Mouse (Mus musculus) stomach, embryonic 16.5 days (tissue): Measurements from ENCODE around the gene 2310002L09Rik. TPM values are rescaled to one million over a fixed set of nuclear protein-coding genes. Genes with fewer than 3 reads are reported as not detected.
"Not testable (repeated sequence)": the region's sequence is repeated elsewhere in the genome, so short reads cannot be mapped to it uniquely, and the experiment has no call there.

Experiments used
- ATAC-seq: fragments of 200-750 bp; cut with Nextera tagmentation; 2 replicates; pipeline ENCODE4 v1.8.0; 2017; ENCODE audit warnings: moderate number of reproducible peaks, moderate TSS enrichment; ENCODE audit not compliant: insufficient read depth, low FRiP score
- H3K27ac ChIP-seq: fragments of 300-500 bp; sonication (generic); 2 replicates; pipeline ENCODE4 v1.5.1; 2014; ENCODE audit warnings: low read length
- H3K27me3 ChIP-seq: fragments of 300-500 bp; sonication (generic); 2 replicates; pipeline ENCODE4 v1.6.1; 2014; ENCODE audit warnings: low read length, control low read depth, mixed read lengths; ENCODE audit not compliant: control insufficient read depth, insufficient read depth
- H3K36me3 ChIP-seq: fragments of 300-500 bp; sonication (generic); 2 replicates; pipeline ENCODE4 v1.6.1; 2014; ENCODE audit warnings: low read length; ENCODE audit not compliant: control insufficient read depth, insufficient read depth
- H3K4me1 ChIP-seq: fragments of 300-500 bp; sonication (generic); 2 replicates; pipeline ENCODE4 v1.6.1; 2014; ENCODE audit warnings: low read length, control low read depth, mixed read lengths; ENCODE audit not compliant: control insufficient read depth, insufficient read depth
- H3K4me2 ChIP-seq: fragments of 300-500 bp; sonication (generic); 2 replicates; pipeline ENCODE4 v1.6.1; 2014; ENCODE audit warnings: low read depth, low read length, mixed read lengths
- H3K4me3 ChIP-seq: fragments of 300-500 bp; sonication (generic); replicated peaks from 2 replicates; pipeline ENCODE4 v1.5.1; 2014; ENCODE audit warnings: mild to moderate bottlenecking, low read length
- H3K9ac ChIP-seq: fragments of 300-500 bp; sonication (generic); 2 replicates; pipeline ENCODE4 v1.6.1; 2014; ENCODE audit warnings: low read length
- H3K9me3 ChIP-seq: fragments of 300-500 bp; sonication (generic); replicated peaks from 2 replicates; pipeline ENCODE4 v1.6.1; 2016; ENCODE audit warnings: low read length, control low read depth; ENCODE audit not compliant: control insufficient read depth
- WGBS: fragments of 180-500 bp; shearing (Covaris S2); extraction: QIAGEN DNeasy Blood & Tissue Kit; methylation state at CpG from one replicate; pipeline ENCODE4 v1.1.7; 2014; 5-methylcytosine and 5-hydroxymethylcytosine counted together
- polyA plus RNA-seq: library from polyadenylated mRNA; unstranded; fragments of >200 nt; fragmentation: Nextera tagmentation; extraction: Ambion mirVana; gene quantifications from 2 replicates; pipeline ENCODE4 v1.2.1, GENCODE M21; 2015

Gene 2310002L09Rik
- 5.3 TPM in 1 of 2 replicates, not detected in the other for polyA plus RNA-seq

- Histone ChIP-seq H3K4me2 (no peak within 1 kb of the TSS), H3K4me1 (no peaks in the 10 kb centered on the region), H3K36me3 (no peaks in the 10 kb centered on the region), H3K4me3 (no peak within 1 kb of the TSS), H3K9ac (no peak within 1 kb of the TSS), H3K9me3 (no peaks in the 10 kb centered on the region), H3K27me3 (no peaks in the 10 kb centered on the region), H3K27ac (no peak within 1 kb of the TSS)
- ATAC-seq: no peak
- 82% methylated on average over 8 of the region's 8 CpGs for WGBS
Measured at GRCm38 (mm10) chr4:73950375-73950896, at the start of gene 2310002L09Rik. TSS of gene 2310002L09Rik (minus strand) at chr4:73950846.

GRCm38 (mm10) chr4:73980454-73980853 is 29.8 kb upstream of the 2310002L09Rik start:
- WGBS: 74% methylated on average over 3 of the region's 3 CpGs
- no peaks in the 10 kb centered on the region for H3K9me3 ChIP-seq

DNA sequence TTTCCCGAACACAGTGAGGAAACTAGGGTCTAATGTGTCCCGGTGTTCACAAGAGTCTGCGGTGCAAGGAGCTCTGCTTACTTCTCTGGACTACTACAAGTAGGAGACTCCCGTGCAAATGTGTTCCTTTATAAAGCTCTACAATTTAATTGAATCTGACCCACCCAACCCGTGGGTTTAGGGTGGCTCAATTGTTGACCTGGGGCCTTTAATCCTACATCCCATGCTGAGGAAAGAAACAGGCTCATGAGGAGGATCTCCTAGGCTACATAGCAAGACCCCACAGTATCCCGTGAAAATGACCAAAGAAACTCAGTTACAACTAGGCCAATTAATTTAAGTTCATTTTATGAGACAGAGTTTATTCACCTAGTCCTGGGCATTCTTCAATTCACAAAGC is 30.0 kb downstream of the 2310002L09Rik start, which contains the start of gene Gm11756:
Gene Gm11756 (minus strand): TSS at position 101 of the 400 bp plus-strand sequence.
- not testable (repeated sequence) for H3K36me3 ChIP-seq

More at GRCm38 (mm10) chr4:73980454-73980853, 29.8 kb upstream of the 2310002L09Rik start:
- no peak overlapping the region for H3K4me2 ChIP-seq
- H3K4me3 ChIP-seq: no peak overlapping the region
- H3K9ac ChIP-seq: no peak overlapping the region
- H3K27me3 ChIP-seq: no peaks in the 10 kb centered on the region
- no peak for ATAC-seq
- no peaks in the 10 kb centered on the region for H3K4me1 ChIP-seq
- H3K36me3 ChIP-seq: no peaks in the 10 kb centered on the region
- no peak overlapping the region for H3K27ac ChIP-seq

GRCm38 (mm10) chr4:73905853-73906252 is 44.8 kb downstream of the 2310002L09Rik start, which contains the start of gene Gm13871:
TSS of gene Gm13871 (minus strand) at chr4:73905953.
- not testable (repeated sequence) for ATAC-seq, H3K4me2 ChIP-seq, H3K9ac ChIP-seq, H3K27ac ChIP-seq, H3K36me3 ChIP-seq, H3K4me1 ChIP-seq, H3K27me3 ChIP-seq, H3K9me3 ChIP-seq, H3K4me3 ChIP-seq
- WGBS: no CpG with 5 or more reads among the region's 4 CpGs

More for the DNA sequence above, 30.0 kb downstream of the 2310002L09Rik start, which contains the start of gene Gm11756:
- H3K9me3 ChIP-seq, H3K27me3 ChIP-seq, H3K4me1 ChIP-seq, ATAC-seq, H3K27ac ChIP-seq, H3K9ac ChIP-seq, H3K4me2 ChIP-seq, H3K4me3 ChIP-seq: not testable (repeated sequence)
- 78% methylated on average over 6 of the region's 6 CpGs for WGBS

- H3K4me2 ChIP-seq, H3K4me3 ChIP-seq, H3K9me3 ChIP-seq, H3K4me1 ChIP-seq, H3K27me3 ChIP-seq, H3K9ac ChIP-seq, H3K36me3 ChIP-seq, ATAC-seq, H3K27ac ChIP-seq: not testable (repeated sequence)
- WGBS: no CpG with 5 or more reads among the region's 4 CpGs
Measured at GRCm38 (mm10) chr4:73891012-73891411, 59.6 kb downstream of the 2310002L09Rik start, which contains the start of gene Gm11757. TSS of gene Gm11757 (minus strand) at chr4:73891112.

Other genes with a start within 250 kb of the 2310002L09Rik start
- gene Rasef, start 159.9 kb downstream of the 2310002L09Rik start, polyA plus RNA-seq: 9.8 and 10.8 TPM in 2 replicates
- not detected in 2 replicates for gene Gm11758, start 74.6 kb downstream of the 2310002L09Rik start, polyA plus RNA-seq
- gene Gm11757, start 59.7 kb downstream of the 2310002L09Rik start, polyA plus RNA-seq: not detected in 2 replicates
- not detected in 2 replicates for gene Gm13871, start 44.9 kb downstream of the 2310002L09Rik start, polyA plus RNA-seq
- gene Gm11756, start 30.1 kb downstream of the 2310002L09Rik start, polyA plus RNA-seq: not detected in 2 replicates
- gene Frmd3, start 62.6 kb upstream of the 2310002L09Rik start, polyA plus RNA-seq: 0.67 and 0.70 TPM in 2 replicates